Mouse (Mus musculus): ENCODE measurements at regions not wholly inside any gene's neighbourhood (a gene's known extent, or its start where the extent isn't known, plus 50 kb on each side); places are given as distances from the start of the nearest gene placed in this dataset.
A peak's percentile ranks its signal among the peaks of the same experiment; 100 is the strongest.

- Histone ChIP-seq H3K4me1 (replicated peaks; ENCODE audit: insufficient read depth, low read length) (peaks cover 9% of the 10 kb centered on the region; the same call in 1 of the 2 replicates), H3K9ac (ENCODE audit: low read depth, low read length) (0 out of 2 replicates have a peak overlapping the region, but pooled peaks have one; percentile 8), H3K4me3 (replicated peaks; ENCODE audit: low read depth, low read length) (no peak overlapping the region), H3K36me3 (ENCODE audit: insufficient read depth, low read length) (no peaks in the 10 kb centered on the region), H3K9me3 (replicated peaks; ENCODE audit: low read length) (no peaks in the 10 kb centered on the region), H3K4me2 (ENCODE audit: low read length) (no peak overlapping the region), H3K27me3 (ENCODE audit: insufficient read depth, low read length) (no peaks in the 10 kb centered on the region), H3K27ac (peak overlapping the region; percentile 84)
- 36% methylated on average over 8 of the region's 8 CpGs for WGBS
- no peak for TF ChIP-seq CTCF (IDR thresholded peaks at IDR 0.05; ENCODE audit: low read depth)
- ATAC-seq (replicated peaks; ENCODE audit: low FRiP score, low read depth) (peak; percentile 18; the same call in 1 of the 2 replicates), DNase-seq (ENCODE audit: low spot score) (peak; percentile 23)
These were observed 58.3 kb upstream of the Gm11983 start for GRCm38 (mm10) chr11:6895786-6896093.

DNA sequence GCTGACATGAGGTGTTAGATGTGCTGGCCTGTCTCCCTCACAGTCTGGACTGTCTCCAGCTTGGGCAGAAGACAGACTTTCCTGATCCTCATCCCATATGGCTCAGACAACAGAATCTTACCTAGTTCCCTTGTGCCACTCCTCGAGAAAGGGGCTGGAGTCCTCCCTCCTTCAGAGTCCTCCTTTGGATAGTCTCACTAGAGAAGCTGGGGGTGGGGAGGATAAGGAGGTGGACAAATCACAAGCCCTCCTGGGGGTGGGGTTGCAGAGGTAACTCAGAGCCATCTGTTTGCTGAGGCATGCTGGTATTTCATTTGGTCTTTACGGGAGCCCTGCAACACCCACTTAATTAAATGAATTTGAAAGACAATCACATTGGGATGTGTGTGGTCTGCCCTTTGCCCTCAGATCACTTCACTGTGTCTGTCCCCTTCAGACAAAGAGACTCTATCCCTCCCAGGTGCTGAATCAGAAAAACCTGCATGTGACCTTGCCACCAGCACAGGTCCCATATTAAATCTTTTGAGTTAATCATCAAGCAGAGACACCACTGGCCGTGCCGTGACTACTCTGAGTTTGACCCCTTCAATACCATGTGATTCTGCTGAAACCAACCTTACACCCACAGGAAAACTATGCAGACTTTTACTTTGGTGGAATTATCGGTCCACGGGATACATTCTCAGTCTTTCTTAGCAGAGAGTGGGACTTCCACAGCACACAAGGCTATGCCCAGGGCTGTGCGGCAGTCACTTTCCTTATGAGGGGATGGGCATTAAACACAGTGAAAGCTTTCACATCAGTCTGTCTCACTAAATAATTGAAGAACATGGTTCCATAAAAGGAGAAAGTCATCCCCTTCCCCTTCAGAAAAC lies 57.7 kb upstream of the Gm11983 start:
- H3K4me3 ChIP-seq (replicated peaks; ENCODE audit: low read depth, low read length): no peak overlapping the region
- ATAC-seq (replicated peaks; ENCODE audit: low FRiP score, low read depth) (peak; percentile 88), DNase-seq (ENCODE audit: low spot score) (peak; percentile 58)
- 23% methylated on average over 7 of the region's 7 CpGs for WGBS
- no peaks in the 10 kb centered on the region for H3K36me3 ChIP-seq (ENCODE audit: insufficient read depth, low read length)
- peaks cover 9% of the 10 kb centered on the region; the same call in 1 of the 2 replicates for H3K4me1 ChIP-seq (replicated peaks; ENCODE audit: insufficient read depth, low read length)
- TF ChIP-seq CTCF (IDR thresholded peaks at IDR 0.05; ENCODE audit: low read depth): no peak
- H3K27me3 ChIP-seq (ENCODE audit: insufficient read depth, low read length): no peaks in the 10 kb centered on the region
- H3K9me3 ChIP-seq (replicated peaks; ENCODE audit: low read length): no peaks in the 10 kb centered on the region
- H3K9ac ChIP-seq (ENCODE audit: low read depth, low read length): no peak overlapping the region
- H3K4me2 ChIP-seq (ENCODE audit: low read length): no peak overlapping the region
- H3K27ac ChIP-seq: peak overlapping the region; percentile 84

GRCm38 (mm10) chr11:6893734-6894133 lies 56.3 kb upstream of the Gm11983 start:
- Histone ChIP-seq H3K27me3 (ENCODE audit: insufficient read depth, low read length) (no peaks in the 10 kb centered on the region), H3K27ac (no peak overlapping the region), H3K9me3 (replicated peaks; ENCODE audit: low read length) (no peaks in the 10 kb centered on the region), H3K9ac (ENCODE audit: low read depth, low read length) (no peak overlapping the region), H3K4me3 (replicated peaks; ENCODE audit: low read depth, low read length) (no peak overlapping the region), H3K4me1 (replicated peaks; ENCODE audit: insufficient read depth, low read length) (peaks cover 9% of the 10 kb centered on the region; the same call in 1 of the 2 replicates), H3K4me2 (ENCODE audit: low read length) (no peak overlapping the region), H3K36me3 (ENCODE audit: insufficient read depth, low read length) (no peaks in the 10 kb centered on the region)
- DNase-seq (ENCODE audit: low spot score) (no peak), ATAC-seq (replicated peaks; ENCODE audit: low FRiP score, low read depth) (no peak)
- no peak for TF ChIP-seq CTCF (IDR thresholded peaks at IDR 0.05; ENCODE audit: low read depth)
- WGBS: 56% methylated on average over 1 of the region's 1 CpGs

- H3K9ac ChIP-seq (ENCODE audit: low read depth, low read length): no peak overlapping the region
- DNase-seq (ENCODE audit: low spot score): no peak
- ATAC-seq (replicated peaks; ENCODE audit: low FRiP score, low read depth): no peak
- peaks cover 9% of the 10 kb centered on the region; the same call in 1 of the 2 replicates for H3K4me1 ChIP-seq (replicated peaks; ENCODE audit: insufficient read depth, low read length)
- H3K4me3 ChIP-seq (replicated peaks; ENCODE audit: low read depth, low read length): no peak overlapping the region
- no peak overlapping the region for H3K4me2 ChIP-seq (ENCODE audit: low read length)
- H3K9me3 ChIP-seq (replicated peaks; ENCODE audit: low read length): no peaks in the 10 kb centered on the region
- H3K36me3 ChIP-seq (ENCODE audit: insufficient read depth, low read length): no peaks in the 10 kb centered on the region
- H3K27ac ChIP-seq: no peak overlapping the region
- no peaks in the 10 kb centered on the region for H3K27me3 ChIP-seq (ENCODE audit: insufficient read depth, low read length)
- WGBS: 90% methylated on average over 3 of the region's 3 CpGs
- TF ChIP-seq CTCF (IDR thresholded peaks at IDR 0.05; ENCODE audit: low read depth): no peak
These were observed 55.6 kb upstream of the Gm11983 start for GRCm38 (mm10) chr11:6893063-6893462.

- H3K4me2 ChIP-seq (ENCODE audit: low read length): no peak overlapping the region
- H3K4me1 ChIP-seq (replicated peaks; ENCODE audit: insufficient read depth, low read length): peaks cover 9% of the 10 kb centered on the region; the same call in 1 of the 2 replicates
- H3K27ac ChIP-seq: no peak overlapping the region
- H3K27me3 ChIP-seq (ENCODE audit: insufficient read depth, low read length): no peaks in the 10 kb centered on the region
- no peaks in the 10 kb centered on the region for H3K9me3 ChIP-seq (replicated peaks; ENCODE audit: low read length)
- H3K4me3 ChIP-seq (replicated peaks; ENCODE audit: low read depth, low read length): no peak overlapping the region
- no peak for DNase-seq (ENCODE audit: low spot score)
- H3K9ac ChIP-seq (ENCODE audit: low read depth, low read length): no peak overlapping the region
- ATAC-seq (replicated peaks; ENCODE audit: low FRiP score, low read depth): no peak
- whole genome bisulfite sequencing: 72% methylated on average over 5 of the region's 5 CpGs
- no peaks in the 10 kb centered on the region for H3K36me3 ChIP-seq (ENCODE audit: insufficient read depth, low read length)
- no peak for TF ChIP-seq CTCF (IDR thresholded peaks at IDR 0.05; ENCODE audit: low read depth)
These were observed 53.0 kb upstream of the Gm11983 start for GRCm38 (mm10) chr11:6890450-6890849.

DNA sequence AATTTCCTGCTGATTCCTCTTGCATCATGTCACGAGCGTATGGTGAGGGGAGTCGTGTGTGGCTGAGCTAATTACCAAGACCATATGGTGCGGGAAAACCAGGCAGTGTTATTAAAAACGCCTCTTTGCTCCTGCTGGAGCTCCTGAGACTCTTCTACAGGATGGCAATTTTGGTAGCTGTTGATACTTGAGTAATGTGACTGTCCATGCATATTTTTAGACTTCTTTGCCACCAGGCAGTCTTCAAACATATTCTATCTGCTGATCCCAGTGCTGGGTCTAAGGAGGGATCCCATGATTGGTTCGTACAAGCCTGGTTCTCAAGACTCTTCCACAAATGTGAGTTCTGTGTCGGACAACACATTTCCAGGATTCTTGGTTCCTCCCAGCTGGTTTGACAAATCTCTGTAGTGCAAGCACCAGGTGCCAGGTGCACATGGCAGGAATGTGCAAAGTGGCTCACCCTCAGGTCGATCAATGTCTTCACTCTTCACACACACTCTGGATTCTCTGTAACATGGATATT lies 52.3 kb upstream of the Gm11983 start:
- WGBS: 70% methylated on average over 8 of the region's 8 CpGs
- TF ChIP-seq CTCF (IDR thresholded peaks at IDR 0.05; ENCODE audit: low read depth): no peak
- ATAC-seq (replicated peaks; ENCODE audit: low FRiP score, low read depth) (no peak), DNase-seq (ENCODE audit: low spot score) (no peak)
- H3K36me3 ChIP-seq (ENCODE audit: insufficient read depth, low read length): no peaks in the 10 kb centered on the region
- no peak overlapping the region for H3K9ac ChIP-seq (ENCODE audit: low read depth, low read length)
- H3K4me2 ChIP-seq (ENCODE audit: low read length): no peak overlapping the region
- H3K27ac ChIP-seq: no peak overlapping the region
- H3K4me3 ChIP-seq (replicated peaks; ENCODE audit: low read depth, low read length): no peak overlapping the region
- no peaks in the 10 kb centered on the region for H3K9me3 ChIP-seq (replicated peaks; ENCODE audit: low read length)
- peaks cover 2% of the 10 kb centered on the region; the same call in 1 of the 2 replicates for H3K4me1 ChIP-seq (replicated peaks; ENCODE audit: insufficient read depth, low read length)
- no peaks in the 10 kb centered on the region for H3K27me3 ChIP-seq (ENCODE audit: insufficient read depth, low read length)

Data from kidney, postnatal 0 days (tissue).